9 mouse cellular contexts compared by ENCODE assay signal in the genomic region with DNA sequence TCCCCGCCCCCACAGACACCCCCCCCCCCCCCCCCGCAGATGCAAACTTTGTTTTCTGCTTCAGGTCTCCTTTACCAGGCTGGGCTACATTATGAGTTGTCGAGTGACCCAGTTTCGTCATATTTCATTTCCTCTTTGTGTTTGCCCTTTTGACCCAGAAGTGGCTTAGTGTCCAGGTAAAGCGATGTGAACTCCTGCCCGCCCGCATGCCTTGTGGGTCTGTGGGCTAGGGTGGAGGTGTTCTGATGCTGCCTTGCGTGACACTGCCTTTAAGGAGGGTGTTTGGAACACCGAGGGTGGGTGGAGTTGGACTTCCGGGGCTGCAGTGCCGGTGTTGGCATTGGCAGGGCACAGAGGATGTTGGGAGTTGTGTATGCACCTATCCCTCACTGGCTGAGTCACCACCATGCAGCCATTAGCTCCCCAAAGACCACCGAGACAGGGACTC. TPM values are rescaled to one million over a fixed set of nuclear protein-coding genes. Genes with fewer than 3 reads are reported as not detected.
DNase-seq lines count a peak whose midpoint lies in the region; ATAC-seq and TF ChIP-seq lines count a peak whose summit lies in the region.
"Had no signal": no experiment of that assay in that cellular context is flagged by ENCODE, and none has a peak within 500 bp of the region (broad histone marks: within the 10 kb centered on the region; RNA-seq: fewer than 3 reads in every experiment).

No protein-coding gene starts in this region.

- no peaks in the 10 kb centered on the region for H3K36me3 ChIP-seq in ES-E14 (ENCODE audit: control insufficient read depth, insufficient read depth, low read length, poor library complexity, severe bottlenecking)
- H3K36me3 ChIP-seq in intestine, embryonic 16.5 days (ENCODE audit: control insufficient read depth, insufficient read depth, low read length): no peaks in the 10 kb centered on the region
- H3K36me3 ChIP-seq in liver, embryonic 16.5 days (ENCODE audit: control insufficient read depth, insufficient read depth): no peaks in the 10 kb centered on the region
- peaks cover 2% of the 10 kb centered on the region; the same call in 1 of the 2 replicates for H3K36me3 ChIP-seq in splenic B cell, adult 2 months (ENCODE audit: control insufficient read depth, insufficient read depth, low read length, poor library complexity, severe bottlenecking)
- H3K36me3 ChIP-seq in midbrain, embryonic 11.5 days (ENCODE audit: control insufficient read depth, insufficient read depth, low read length): no peaks in the 10 kb centered on the region
- H3K36me3 ChIP-seq: limb, embryonic 12.5 days had no signal

- 0 out of 2 replicates have a peak, but pooled peaks have one; percentile 42 for ATAC-seq in intestine, embryonic 16.5 days
- peak; percentile 24; the same call in 1 of the 2 replicates for ATAC-seq in liver, embryonic 16.5 days (ENCODE audit: low read depth)
- ATAC-seq in erythroblast, adult 5-6 weeks (replicated peaks; ENCODE audit: low FRiP score, poor library complexity, severe bottlenecking): no peak
- no peak for ATAC-seq in midbrain, embryonic 11.5 days (ENCODE audit: low FRiP score)

- DNase-seq in ES-E14 (ENCODE audit: low read depth, low spot score): no peak
- peak; percentile 78 for DNase-seq in splenic B cell, adult 2 months (ENCODE audit: low read depth, low spot score)
- no peak for DNase-seq in cerebellum, adult 9-10 months
- no peak for DNase-seq in frontal cortex, postnatal 10 days (ENCODE audit: low spot score in 2 of 2)
- no peak for DNase-seq in midbrain, embryonic 11.5 days (ENCODE audit: low spot score, missing footprints)

- peak overlapping the region; percentile 46; the same call in 1 of the 2 replicates for H3K9ac ChIP-seq in ES-E14 (ENCODE audit: insufficient read depth, low read depth, low read length, poor library complexity, severe bottlenecking)
- H3K9ac ChIP-seq in intestine, embryonic 16.5 days (ENCODE audit: low read depth, low read length): no peak overlapping the region
- H3K9ac ChIP-seq in liver, embryonic 16.5 days (ENCODE audit: low read depth, low read length): no peak overlapping the region
- no peak overlapping the region for H3K9ac ChIP-seq in midbrain, embryonic 11.5 days (ENCODE audit: low read length)
- H3K9ac ChIP-seq: limb, embryonic 12.5 days had no signal

- in situ Hi-C loops in ES-E14 (cut with MboI; ENCODE audit: low sequenced_read_pairs in 2 of 2, unreplicated experiment in 2 of 2): no loop called here

- 66% methylated on average over 11 of the region's 12 CpGs for WGBS in intestine, embryonic 16.5 days
- 48% methylated on average over 11 of the region's 12 CpGs for WGBS in liver, embryonic 16.5 days (ENCODE audit: insufficient replicate concordance)
- WGBS in midbrain, embryonic 11.5 days: 81% methylated on average over 10 of the region's 12 CpGs

- H3K27ac ChIP-seq in ES-E14 (ENCODE audit: insufficient read depth, low read depth, low read length, poor library complexity, severe bottlenecking): no peak overlapping the region; the same call in 1 of the 2 replicates
- no peak overlapping the region for H3K27ac ChIP-seq in intestine, embryonic 16.5 days (ENCODE audit: low read length)
- H3K27ac ChIP-seq in liver, embryonic 16.5 days (ENCODE audit: low read length): no peak overlapping the region
- no peak overlapping the region for H3K27ac ChIP-seq in midbrain, embryonic 11.5 days (ENCODE audit: low read depth, low read length)
- H3K27ac ChIP-seq: limb, embryonic 12.5 days had no signal

- H3K27me3 ChIP-seq in intestine, embryonic 16.5 days (replicated peaks; ENCODE audit: control insufficient read depth, insufficient read depth, low read length): no peaks in the 10 kb centered on the region
- no peaks in the 10 kb centered on the region for H3K27me3 ChIP-seq in liver, embryonic 16.5 days (ENCODE audit: control insufficient read depth, insufficient read depth, low read depth, low read length)
- no peaks in the 10 kb centered on the region for H3K27me3 ChIP-seq in splenic B cell, adult 2 months (ENCODE audit: control insufficient read depth, insufficient read depth, low read length, poor library complexity, severe bottlenecking)
- H3K27me3 ChIP-seq in midbrain, embryonic 11.5 days (ENCODE audit: control insufficient read depth, insufficient read depth, low read length): no peaks in the 10 kb centered on the region
- H3K27me3 ChIP-seq: limb, embryonic 12.5 days had no signal

- H3K9me3 ChIP-seq in ES-E14 (ENCODE audit: control insufficient read depth, insufficient read depth, low read depth, low read length): no peaks in the 10 kb centered on the region
- no peaks in the 10 kb centered on the region for H3K9me3 ChIP-seq in intestine, embryonic 16.5 days (ENCODE audit: control insufficient read depth, low read length)
- no peaks in the 10 kb centered on the region for H3K9me3 ChIP-seq in liver, embryonic 16.5 days (replicated peaks; ENCODE audit: control insufficient read depth, low read length)
- no peaks in the 10 kb centered on the region for H3K9me3 ChIP-seq in midbrain, embryonic 11.5 days (ENCODE audit: control insufficient read depth, low read length)
- H3K9me3 ChIP-seq: limb, embryonic 12.5 days had no signal

- peaks cover 2 to 21% of the 10 kb centered on the region in 2 experiments; a peak in 1 of 4 replicates for H3K4me1 ChIP-seq in ES-E14 (ENCODE audit: control insufficient read depth in 2 of 2, insufficient read depth in 2 of 2, low read length in 2 of 2, poor library complexity in 1 of 2)
- H3K4me1 ChIP-seq in intestine, embryonic 16.5 days (ENCODE audit: control insufficient read depth, insufficient read depth, low read length): no peaks in the 10 kb centered on the region
- H3K4me1 ChIP-seq in liver, embryonic 16.5 days (ENCODE audit: control insufficient read depth, low read depth, low read length): no peaks in the 10 kb centered on the region; the same call in 1 of the 2 replicates
- no peaks in the 10 kb centered on the region for H3K4me1 ChIP-seq in midbrain, embryonic 11.5 days (ENCODE audit: control insufficient read depth, insufficient read depth, low read length)

- no peak overlapping the region for H3K4me2 ChIP-seq in intestine, embryonic 16.5 days (ENCODE audit: low read depth, low read length)
- peak overlapping the region; percentile 4; the same call in 1 of the 2 replicates for H3K4me2 ChIP-seq in liver, embryonic 16.5 days (ENCODE audit: low read depth, low read length)
- H3K4me2 ChIP-seq in midbrain, embryonic 11.5 days: no peak overlapping the region
- H3K4me2 ChIP-seq: limb, embryonic 12.5 days had no signal

- peak overlapping the region; percentile 40 to 44; a peak in 2 of 4 replicates for H3K4me3 ChIP-seq in ES-E14 (ENCODE audit: insufficient read depth in 1 of 2, low read depth in 1 of 2, low read length in 2 of 2, poor library complexity in 1 of 2, severe bottlenecking in 1 of 2)
- H3K4me3 ChIP-seq in intestine, embryonic 16.5 days (ENCODE audit: low read length): no peak overlapping the region
- no peak overlapping the region for H3K4me3 ChIP-seq in liver, embryonic 16.5 days (ENCODE audit: low read depth, low read length)
- no peak overlapping the region for H3K4me3 ChIP-seq in midbrain, embryonic 11.5 days (ENCODE audit: low read depth, low read length)
- H3K4me3 ChIP-seq: limb, embryonic 12.5 days had no signal

TF ChIP-seq in ES-E14, 5 proteins besides CTCF, POLR2A, EP300 and RAD21:
- TF ChIP-seq MAFK (IDR thresholded peaks at IDR 0.05; ENCODE audit: insufficient read depth, low read depth, low read length) (no peak), CHD2 (IDR thresholded peaks at IDR 0.05; ENCODE audit: low read depth, low read length) (no peak), ZNF384 (IDR thresholded peaks at IDR 0.05; ENCODE audit: low read depth, low read length) (no peak), HCFC1 (IDR thresholded peaks at IDR 0.05; ENCODE audit: borderline replicate concordance, insufficient read depth, low read length) (no peak), ZC3H11A (IDR thresholded peaks at IDR 0.05; ENCODE audit: borderline replicate concordance, low read depth, low read length) (no peak)
TF ChIP-seq in ES-E14: peak in this region for 0.

RNA-seq across cellular contexts. Expression of a gene that starts 15.7 kb away (rescaled TPM):
- 5.8 and 7.1 TPM in 2 replicates for total RNA-seq in ES-E14 (2012; rRNA removed)
- polyA plus RNA-seq in intestine, embryonic 16.5 days (2015; fragmentation: Nextera tagmentation; extraction: Ambion mirVana): 13.4 and 16.0 TPM in 2 replicates
- polyA plus RNA-seq in liver, embryonic 16.5 days (2015; fragmentation: Nextera tagmentation; extraction: Ambion mirVana): 7.4 and 10.1 TPM in 2 replicates
- total RNA-seq in erythroblast, adult 5-6 weeks (2015; ENCODE audit: low replicate concordance): 8.2 and 20.0 TPM in 2 replicates
- total RNA-seq in erythroblast, adult 5-6 weeks (2017; ENCODE audit: low replicate concordance): 4.6 and 7.8 TPM in 2 replicates
- polyA plus RNA-seq in midbrain, embryonic 11.5 days (2014; fragmentation: Nextera tagmentation; extraction: Ambion mirVana): 4.2 TPM in 2 replicates

Comparison
In these comparisons a context has a peak if more than half of its experiments do, and no peak if none do; other contexts are left out.
1. H3K4me3 ChIP-seq: peak in ES-E14 (2 of 2); none in intestine, embryonic 16.5 days (single experiment), liver, embryonic 16.5 days (single experiment) and midbrain, embryonic 11.5 days (single experiment).
2. ATAC-seq: peak in intestine, embryonic 16.5 days (single experiment) and liver, embryonic 16.5 days (single experiment); none in erythroblast, adult 5-6 weeks (single experiment) and midbrain, embryonic 11.5 days (single experiment).